10 mouse cellular contexts compared by ENCODE assay signal in the genomic region with DNA sequence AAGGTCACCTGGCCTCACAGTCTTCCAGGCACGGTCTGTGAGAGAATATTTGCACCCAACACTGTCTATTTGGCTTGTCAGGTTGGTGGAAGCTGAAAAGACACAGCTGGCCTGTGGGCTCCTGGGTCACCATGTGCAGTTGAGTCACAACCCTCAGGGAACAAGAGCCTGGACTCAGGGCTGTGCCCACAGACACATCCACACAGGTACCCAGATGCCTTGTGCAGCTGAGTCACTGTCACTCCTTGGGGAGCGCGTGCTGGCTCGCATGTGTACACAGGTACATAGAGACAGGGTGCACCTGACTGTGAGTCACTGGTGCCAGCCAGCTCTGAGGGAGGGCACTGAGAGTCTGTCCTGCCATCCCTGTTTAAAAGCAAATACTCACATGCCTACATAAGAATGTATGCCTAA.
A peak's percentile ranks its signal among the peaks of the same experiment; 100 is the strongest.
DNase-seq lines count a peak whose midpoint lies in the region; ATAC-seq and TF ChIP-seq lines count a peak whose summit lies in the region.
"Had no signal": no experiment of that assay in that cellular context is flagged by ENCODE, and none has a peak within 500 bp of the region (broad histone marks: within the 10 kb centered on the region; RNA-seq: fewer than 3 reads in every experiment).

No protein-coding gene starts in this region.

- H3K36me3 ChIP-seq in liver, embryonic 13.5 days: no peaks in the 10 kb centered on the region
- H3K36me3 ChIP-seq in liver, embryonic 12.5 days: no peaks in the 10 kb centered on the region
- no peaks in the 10 kb centered on the region for H3K36me3 ChIP-seq in embryonic facial prominence, embryonic 15.5 days
- H3K36me3 ChIP-seq in heart, postnatal 0 days (replicated peaks; ENCODE audit: control insufficient read depth, insufficient read depth, low read length): no peaks in the 10 kb centered on the region
- no peaks in the 10 kb centered on the region for H3K36me3 ChIP-seq in hindbrain, embryonic 13.5 days
- H3K36me3 ChIP-seq in hindbrain, embryonic 11.5 days (ENCODE audit: control insufficient read depth, insufficient read depth, low read length): no peaks in the 10 kb centered on the region
- 0 out of 2 replicates have a peak, but pooled peaks cover 5% of the 10 kb centered on the region for H3K36me3 ChIP-seq in hindbrain, embryonic 10.5 days
- H3K36me3 ChIP-seq: neural tube, embryonic 15.5 days had no signal

- DNase-seq in liver, embryonic 13.5 days: no peak
- DNase-seq in heart, postnatal 0 days (ENCODE audit: low spot score): no peak
- DNase-seq in hindbrain, embryonic 11.5 days (ENCODE audit: low spot score): no peak
- DNase-seq in hindbrain, embryonic 10.5 days (ENCODE audit: low spot score): no peak
- DNase-seq: thymus, postnatal 25 days had no signal

- TF ChIP-seq POLR2A in olfactory bulb, adult 2 months (IDR thresholded peaks at IDR 0.05; ENCODE audit: insufficient read depth, low read depth, low read length): no peak

- H3K4me2 ChIP-seq in liver, embryonic 13.5 days: no peak overlapping the region
- no peak overlapping the region for H3K4me2 ChIP-seq in liver, embryonic 12.5 days
- H3K4me2 ChIP-seq in embryonic facial prominence, embryonic 15.5 days (replicated peaks): no peak overlapping the region
- no peak overlapping the region for H3K4me2 ChIP-seq in heart, postnatal 0 days (ENCODE audit: low read depth, low read length)
- no peak overlapping the region for H3K4me2 ChIP-seq in hindbrain, embryonic 13.5 days
- H3K4me2 ChIP-seq in hindbrain, embryonic 11.5 days (replicated peaks; ENCODE audit: low read depth, low read length): no peak overlapping the region
- H3K4me2 ChIP-seq: neural tube, embryonic 15.5 days had no signal

- WGBS in liver, embryonic 13.5 days (ENCODE audit: insufficient replicate concordance): 74% methylated on average over 4 of the region's 4 CpGs
- 80% methylated on average over 4 of the region's 4 CpGs for WGBS in liver, embryonic 12.5 days (ENCODE audit: insufficient replicate concordance)
- WGBS in embryonic facial prominence, embryonic 15.5 days: 79% methylated on average over 4 of the region's 4 CpGs
- WGBS in heart, postnatal 0 days: 71% methylated on average over 4 of the region's 4 CpGs
- WGBS in olfactory bulb, adult 2 months: 62% methylated on average over 4 of the region's 4 CpGs
- 91% methylated on average over 4 of the region's 4 CpGs for WGBS in hindbrain, embryonic 13.5 days
- 93% methylated on average over 4 of the region's 4 CpGs for WGBS in hindbrain, embryonic 11.5 days
- 89% methylated on average over 4 of the region's 4 CpGs for WGBS in hindbrain, embryonic 10.5 days

- H3K4me1 ChIP-seq in liver, embryonic 13.5 days (replicated peaks): peaks cover 7% of the 10 kb centered on the region
- peaks cover 11% of the 10 kb centered on the region for H3K4me1 ChIP-seq in liver, embryonic 12.5 days
- peaks cover 20% of the 10 kb centered on the region for H3K4me1 ChIP-seq in embryonic facial prominence, embryonic 15.5 days
- peaks cover 25% of the 10 kb centered on the region for H3K4me1 ChIP-seq in heart, postnatal 0 days (ENCODE audit: control insufficient read depth, insufficient read depth)
- H3K4me1 ChIP-seq in olfactory bulb, adult 2 months (ENCODE audit: control insufficient read depth, insufficient read depth, low read length): peaks cover 23% of the 10 kb centered on the region
- peaks cover 6% of the 10 kb centered on the region; the same call in 1 of the 2 replicates for H3K4me1 ChIP-seq in hindbrain, embryonic 13.5 days (replicated peaks)
- 0 out of 2 replicates have a peak, but pooled peaks cover 2% of the 10 kb centered on the region for H3K4me1 ChIP-seq in hindbrain, embryonic 11.5 days (replicated peaks; ENCODE audit: control insufficient read depth, insufficient read depth, low read length)
- peaks cover 15% of the 10 kb centered on the region for H3K4me1 ChIP-seq in hindbrain, embryonic 10.5 days (replicated peaks)

- no peak for TF ChIP-seq CTCF in heart, postnatal 0 days (IDR thresholded peaks at IDR 0.05; ENCODE audit: low read depth)
- no peak for TF ChIP-seq CTCF in olfactory bulb, adult 2 months (IDR thresholded peaks at IDR 0.05; ENCODE audit: insufficient read depth, low read depth, low read length)

- no peak overlapping the region for H3K9ac ChIP-seq in liver, embryonic 13.5 days
- no peak overlapping the region for H3K9ac ChIP-seq in liver, embryonic 12.5 days
- H3K9ac ChIP-seq in embryonic facial prominence, embryonic 15.5 days: no peak overlapping the region
- no peak overlapping the region for H3K9ac ChIP-seq in heart, postnatal 0 days (replicated peaks; ENCODE audit: low read depth, low read length)
- no peak overlapping the region for H3K9ac ChIP-seq in hindbrain, embryonic 13.5 days
- H3K9ac ChIP-seq in hindbrain, embryonic 11.5 days (ENCODE audit: low read depth, low read length): no peak overlapping the region
- H3K9ac ChIP-seq: neural tube, embryonic 15.5 days had no signal

- no peak for ATAC-seq in liver, embryonic 13.5 days (ENCODE audit: low read depth)
- no peak; the same call in 1 of the 2 replicates for ATAC-seq in liver, embryonic 12.5 days
- peak; percentile 47; the same call in 1 of the 2 replicates for ATAC-seq in embryonic facial prominence, embryonic 15.5 days (ENCODE audit: insufficient number of reproducible peaks, low FRiP score, low TSS enrichment, low read depth)
- no peak for ATAC-seq in heart, postnatal 0 days (ENCODE audit: insufficient read depth, low read depth)
- ATAC-seq in hindbrain, embryonic 13.5 days (ENCODE audit: low FRiP score): no peak
- ATAC-seq in hindbrain, embryonic 11.5 days (ENCODE audit: low FRiP score): no peak

- no peak overlapping the region for H3K4me3 ChIP-seq in liver, embryonic 13.5 days (replicated peaks)
- H3K4me3 ChIP-seq in liver, embryonic 12.5 days: no peak overlapping the region
- H3K4me3 ChIP-seq in embryonic facial prominence, embryonic 15.5 days (replicated peaks): no peak overlapping the region
- no peak overlapping the region for H3K4me3 ChIP-seq in heart, postnatal 0 days (ENCODE audit: low read depth, low read length)
- H3K4me3 ChIP-seq in olfactory bulb, adult 2 months (ENCODE audit: insufficient read depth, low read depth, low read length): no peak overlapping the region
- no peak overlapping the region for H3K4me3 ChIP-seq in hindbrain, embryonic 13.5 days
- H3K4me3 ChIP-seq in hindbrain, embryonic 11.5 days (ENCODE audit: low read depth, low read length): no peak overlapping the region
- H3K4me3 ChIP-seq in hindbrain, embryonic 10.5 days: no peak overlapping the region
- H3K4me3 ChIP-seq: neural tube, embryonic 15.5 days had no signal

- TF ChIP-seq EP300 in heart, postnatal 0 days (IDR thresholded peaks at IDR 0.05; ENCODE audit: low read depth): no peak

- H3K9me3 ChIP-seq in liver, embryonic 13.5 days (replicated peaks): no peaks in the 10 kb centered on the region
- no peaks in the 10 kb centered on the region for H3K9me3 ChIP-seq in liver, embryonic 12.5 days (replicated peaks)
- H3K9me3 ChIP-seq in embryonic facial prominence, embryonic 15.5 days (replicated peaks): no peaks in the 10 kb centered on the region
- no peaks in the 10 kb centered on the region for H3K9me3 ChIP-seq in heart, postnatal 0 days (replicated peaks; ENCODE audit: control insufficient read depth, low read length)
- H3K9me3 ChIP-seq in hindbrain, embryonic 13.5 days: 0 out of 2 replicates have a peak, but pooled peaks cover 8% of the 10 kb centered on the region
- no peaks in the 10 kb centered on the region for H3K9me3 ChIP-seq in hindbrain, embryonic 11.5 days (ENCODE audit: control insufficient read depth, low read length)
- peaks cover 5% of the 10 kb centered on the region; the same call in 1 of the 2 replicates for H3K9me3 ChIP-seq in hindbrain, embryonic 10.5 days
- H3K9me3 ChIP-seq: neural tube, embryonic 15.5 days had no signal

- H3K27ac ChIP-seq in liver, embryonic 13.5 days: 0 out of 2 replicates have a peak overlapping the region, but pooled peaks have one; percentile 13
- H3K27ac ChIP-seq in liver, embryonic 12.5 days: no peak overlapping the region
- H3K27ac ChIP-seq in embryonic facial prominence, embryonic 15.5 days (replicated peaks): 0 out of 2 replicates have a peak overlapping the region, but pooled peaks have one; percentile 24
- peak overlapping the region; percentile 82 for H3K27ac ChIP-seq in heart, postnatal 0 days (ENCODE audit: low read depth)
- 0 out of 2 replicates have a peak overlapping the region, but pooled peaks have one; percentile 13 for H3K27ac ChIP-seq in olfactory bulb, adult 2 months (ENCODE audit: insufficient read depth, low read depth, low read length)
- no peak overlapping the region for H3K27ac ChIP-seq in hindbrain, embryonic 13.5 days
- H3K27ac ChIP-seq in hindbrain, embryonic 11.5 days (ENCODE audit: low read depth, low read length): no peak overlapping the region
- H3K27ac ChIP-seq in hindbrain, embryonic 10.5 days: no peak overlapping the region
- H3K27ac ChIP-seq: neural tube, embryonic 15.5 days had no signal

- H3K27me3 ChIP-seq in liver, embryonic 13.5 days: no peaks in the 10 kb centered on the region
- no peaks in the 10 kb centered on the region for H3K27me3 ChIP-seq in liver, embryonic 12.5 days (replicated peaks)
- H3K27me3 ChIP-seq in embryonic facial prominence, embryonic 15.5 days: no peaks in the 10 kb centered on the region
- no peaks in the 10 kb centered on the region for H3K27me3 ChIP-seq in heart, postnatal 0 days (ENCODE audit: control insufficient read depth, insufficient read depth, low read length)
- H3K27me3 ChIP-seq in hindbrain, embryonic 13.5 days: no peaks in the 10 kb centered on the region
- no peaks in the 10 kb centered on the region for H3K27me3 ChIP-seq in hindbrain, embryonic 11.5 days (ENCODE audit: control insufficient read depth, insufficient read depth, low read length)
- H3K27me3 ChIP-seq in hindbrain, embryonic 10.5 days (ENCODE audit: insufficient read depth, poor library complexity, severe bottlenecking): no peaks in the 10 kb centered on the region
- H3K27me3 ChIP-seq: neural tube, embryonic 15.5 days had no signal

Comparison
In these comparisons a context has a peak if more than half of its experiments do, and no peak if none do; other contexts are left out.
1. H3K27ac ChIP-seq: peak in liver, embryonic 13.5 days (single experiment), embryonic facial prominence, embryonic 15.5 days (single experiment), heart, postnatal 0 days (single experiment) and olfactory bulb, adult 2 months (single experiment); none in liver, embryonic 12.5 days (single experiment), hindbrain, embryonic 13.5 days (single experiment), hindbrain, embryonic 11.5 days (single experiment) and hindbrain, embryonic 10.5 days (single experiment).